Mouse (Mus musculus): Measurements from ENCODE around the gene Mrpl58. TPM values are rescaled to one million over a fixed set of nuclear protein-coding genes. Genes with fewer than 3 reads are reported as not detected.

Mrpl58 gene
- polyA plus RNA-seq, 1 experiment, result 186 TPM

DNA sequence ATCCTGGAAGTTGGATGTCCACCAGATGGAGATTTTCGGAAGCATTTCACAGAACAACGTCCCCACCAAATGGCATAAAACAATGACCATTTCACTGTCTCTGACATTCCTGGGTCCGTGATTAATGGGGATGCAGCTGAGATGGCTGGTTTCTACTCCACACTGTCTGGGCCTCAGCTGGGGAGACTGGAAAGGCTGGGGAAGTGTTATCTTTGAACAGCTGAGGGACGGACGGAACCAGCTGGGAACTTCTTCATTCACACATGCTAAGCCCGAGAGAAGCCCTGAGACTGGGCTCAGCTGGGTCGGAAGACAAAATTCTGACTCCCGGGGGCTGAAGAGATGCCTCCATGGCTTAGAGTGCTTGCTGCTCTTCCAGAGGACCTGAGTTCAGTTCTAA lies 32.2 kb upstream of the Mrpl58 start:
- Histone ChIP-seq H3K4me3 (ENCODE audit: insufficient read depth, poor library complexity, severe bottlenecking) (no peak overlapping the region), H3K79me3 (ENCODE audit: low read depth) (no peaks in the 10 kb centered on the region), H3K79me2 (ENCODE audit: control insufficient read depth, insufficient read depth) (no peaks in the 10 kb centered on the region), H3ac (ENCODE audit: control insufficient read depth, insufficient read length, low read depth) (no peak overlapping the region), H3K36me3 (ENCODE audit: control insufficient read depth, insufficient read depth) (no peaks in the 10 kb centered on the region), H3K27me3 (ENCODE audit: control insufficient read depth, insufficient read depth, insufficient read length) (no peaks in the 10 kb centered on the region)
- TF ChIP-seq MYOG (IDR thresholded peaks at IDR 0.05; ENCODE audit: control insufficient read depth, extremely low read depth, insufficient read length) (no peak), MYOD1 (IDR thresholded peaks at IDR 0.05; ENCODE audit: control insufficient read depth, insufficient read length, low read depth) (no peak), CEBPB (IDR thresholded peaks at IDR 0.05; ENCODE audit: low read depth) (no peak), MAX (IDR thresholded peaks at IDR 0.05) (no peak), CTCF (IDR thresholded peaks at IDR 0.05; ENCODE audit: control insufficient read depth, insufficient read depth, insufficient read length) (no peak), FOSL1 (IDR thresholded peaks at IDR 0.05; ENCODE audit: insufficient read depth, low read length, poor library complexity, severe bottlenecking) (no peak), USF1 (IDR thresholded peaks at IDR 0.05; ENCODE audit: low read depth) (no peak)

DNA sequence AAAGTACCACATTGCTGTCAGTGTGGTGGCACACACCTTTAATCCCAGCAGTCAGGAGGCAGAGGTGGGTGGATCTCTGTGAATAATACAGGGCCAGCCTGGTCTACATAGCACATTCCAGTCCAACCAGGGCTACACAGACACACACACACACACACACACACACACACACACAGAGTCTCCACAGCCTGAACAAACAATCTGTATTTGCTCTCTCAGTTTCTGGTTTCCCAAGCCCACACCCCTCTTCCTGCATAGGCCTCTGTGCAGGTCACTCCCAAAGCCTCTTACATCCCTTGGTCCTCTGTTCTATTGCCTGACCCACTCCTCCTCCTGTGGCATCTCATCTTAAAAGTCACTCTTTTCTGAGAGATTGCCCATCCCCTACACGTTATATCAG lies 31.5 kb upstream of the Mrpl58 start:
- TF ChIP-seq CTCF (IDR thresholded peaks at IDR 0.05; ENCODE audit: control insufficient read depth, insufficient read depth, insufficient read length), result no peak
- no peak for TF ChIP-seq MAX (IDR thresholded peaks at IDR 0.05)
- no peak for TF ChIP-seq USF1 (IDR thresholded peaks at IDR 0.05; ENCODE audit: low read depth)
- TF ChIP-seq MYOD1 (IDR thresholded peaks at IDR 0.05; ENCODE audit: control insufficient read depth, insufficient read length, low read depth), result no peak
- TF ChIP-seq FOSL1 (IDR thresholded peaks at IDR 0.05; ENCODE audit: insufficient read depth, low read length, poor library complexity, severe bottlenecking), result no peak
- no peak for TF ChIP-seq MYOG (IDR thresholded peaks at IDR 0.05; ENCODE audit: control insufficient read depth, extremely low read depth, insufficient read length)
- TF ChIP-seq CEBPB (IDR thresholded peaks at IDR 0.05; ENCODE audit: low read depth), result no peak
- Histone ChIP-seq H3K27me3 (ENCODE audit: control insufficient read depth, insufficient read depth, insufficient read length) (no peaks in the 10 kb centered on the region), H3ac (ENCODE audit: control insufficient read depth, insufficient read length, low read depth) (no peak overlapping the region), H3K79me2 (ENCODE audit: control insufficient read depth, insufficient read depth) (no peaks in the 10 kb centered on the region), H3K79me3 (ENCODE audit: low read depth) (no peaks in the 10 kb centered on the region), H3K36me3 (ENCODE audit: control insufficient read depth, insufficient read depth) (no peaks in the 10 kb centered on the region), H3K4me3 (ENCODE audit: insufficient read depth, poor library complexity, severe bottlenecking) (no peak overlapping the region)

DNA sequence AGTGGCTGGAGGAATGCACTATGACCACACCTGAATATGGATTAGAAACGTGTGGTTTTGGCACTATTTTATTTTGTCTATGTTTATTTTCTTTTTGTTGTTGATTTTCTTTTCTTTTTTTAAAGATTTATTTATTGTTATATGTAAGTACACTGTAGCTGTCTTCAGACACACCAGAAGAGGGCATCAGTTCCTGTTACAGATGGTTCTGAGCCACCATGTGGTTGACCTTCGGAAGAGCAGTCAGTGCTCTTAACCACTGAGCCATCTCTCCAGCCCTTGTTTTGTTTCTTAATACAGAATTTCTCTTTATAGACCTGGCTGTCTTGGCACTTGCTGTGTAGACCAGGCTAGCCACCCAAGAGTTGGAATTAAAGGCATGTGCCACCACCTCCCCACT lies 30.8 kb upstream of the Mrpl58 start:
- no peak overlapping the region for H3K4me3 ChIP-seq (ENCODE audit: insufficient read depth, poor library complexity, severe bottlenecking)

GRCm38 (mm10) chr11:115373805-115374694 lies 29.5 kb upstream of the Mrpl58 start:
- TF ChIP-seq CEBPB (IDR thresholded peaks at IDR 0.05; ENCODE audit: low read depth) (peak; percentile 20), CTCF (IDR thresholded peaks at IDR 0.05; ENCODE audit: control insufficient read depth, insufficient read depth, insufficient read length) (no peak), MYOG (IDR thresholded peaks at IDR 0.05; ENCODE audit: control insufficient read depth, extremely low read depth, insufficient read length) (no peak), USF1 (IDR thresholded peaks at IDR 0.05; ENCODE audit: low read depth) (no peak), MYOD1 (IDR thresholded peaks at IDR 0.05; ENCODE audit: control insufficient read depth, insufficient read length, low read depth) (peak; percentile 74), FOSL1 (IDR thresholded peaks at IDR 0.05; ENCODE audit: insufficient read depth, low read length, poor library complexity, severe bottlenecking) (no peak), MAX (IDR thresholded peaks at IDR 0.05) (peak; percentile 61)
- no peaks in the 10 kb centered on the region for H3K79me2 ChIP-seq (ENCODE audit: control insufficient read depth, insufficient read depth)
- H3K79me3 ChIP-seq (ENCODE audit: low read depth), result no peaks in the 10 kb centered on the region
- H3K4me3 ChIP-seq (ENCODE audit: insufficient read depth, poor library complexity, severe bottlenecking), result no peak overlapping the region
- no peaks in the 10 kb centered on the region for H3K36me3 ChIP-seq (ENCODE audit: control insufficient read depth, insufficient read depth)
- peak overlapping the region; percentile 32 for H3ac ChIP-seq (ENCODE audit: control insufficient read depth, insufficient read length, low read depth)
- no peaks in the 10 kb centered on the region for H3K27me3 ChIP-seq (ENCODE audit: control insufficient read depth, insufficient read depth, insufficient read length)

More for the DNA sequence above, 30.8 kb upstream of the Mrpl58 start:
- Histone ChIP-seq H3K79me3 (ENCODE audit: low read depth) (no peaks in the 10 kb centered on the region), H3K79me2 (ENCODE audit: control insufficient read depth, insufficient read depth) (no peaks in the 10 kb centered on the region), H3K27me3 (ENCODE audit: control insufficient read depth, insufficient read depth, insufficient read length) (no peaks in the 10 kb centered on the region), H3ac (ENCODE audit: control insufficient read depth, insufficient read length, low read depth) (no peak overlapping the region), H3K36me3 (ENCODE audit: control insufficient read depth, insufficient read depth) (no peaks in the 10 kb centered on the region)
- no peak for TF ChIP-seq USF1 (IDR thresholded peaks at IDR 0.05; ENCODE audit: low read depth)
- TF ChIP-seq CEBPB (IDR thresholded peaks at IDR 0.05; ENCODE audit: low read depth), result no peak
- no peak for TF ChIP-seq MAX (IDR thresholded peaks at IDR 0.05)
- no peak for TF ChIP-seq MYOG (IDR thresholded peaks at IDR 0.05; ENCODE audit: control insufficient read depth, extremely low read depth, insufficient read length)
- no peak for TF ChIP-seq CTCF (IDR thresholded peaks at IDR 0.05; ENCODE audit: control insufficient read depth, insufficient read depth, insufficient read length)
- no peak for TF ChIP-seq MYOD1 (IDR thresholded peaks at IDR 0.05; ENCODE audit: control insufficient read depth, insufficient read length, low read depth)

GRCm38 (mm10) chr11:115374695-115375425 lies 28.7 kb upstream of the Mrpl58 start:
- no peaks in the 10 kb centered on the region for H3K79me3 ChIP-seq (ENCODE audit: low read depth)
- no peaks in the 10 kb centered on the region for H3K27me3 ChIP-seq (ENCODE audit: control insufficient read depth, insufficient read depth, insufficient read length)
- no peaks in the 10 kb centered on the region for H3K79me2 ChIP-seq (ENCODE audit: control insufficient read depth, insufficient read depth)
- H3K4me3 ChIP-seq (ENCODE audit: insufficient read depth, poor library complexity, severe bottlenecking), result no peak overlapping the region
- H3K36me3 ChIP-seq (ENCODE audit: control insufficient read depth, insufficient read depth), result no peaks in the 10 kb centered on the region
- TF ChIP-seq CTCF (IDR thresholded peaks at IDR 0.05; ENCODE audit: control insufficient read depth, insufficient read depth, insufficient read length) (no peak), USF1 (IDR thresholded peaks at IDR 0.05; ENCODE audit: low read depth) (peak; percentile 94)
- no peak overlapping the region for H3ac ChIP-seq (ENCODE audit: control insufficient read depth, insufficient read length, low read depth)
